Mouse (Mus musculus) telencephalon, adult 2 months (tissue): ENCODE data around the gene Slc27a3.

Experiments
- DNase-seq: peaks from one replicate; pipeline ENCODE4 v3.0.0-alpha.2; 2011; ENCODE audit warnings: low read depth, low spot score

Slc27a3 gene

GRCm38 (mm10) chr3:90389511-90390490 lies at the start of gene Slc27a3:
Slc27a3 (minus strand) TSS chr3:90389938.
- no peak for DNase-seq

GRCm38 (mm10) chr3:90437131-90437530 lies 47.4 kb upstream of the Slc27a3 start:
- DNase-seq: no peak

- no peak for DNase-seq
Observed at GRCm38 (mm10) chr3:90434073-90434730, 44.5 kb upstream of the Slc27a3 start.

GRCm38 (mm10) chr3:90433381-90434020 lies 43.8 kb upstream of the Slc27a3 start, which contains the start of gene Ints3:
Ints3 (minus strand) TSS chr3:90433622.
- peak; percentile 100 for DNase-seq

GRCm38 (mm10) chr3:90432811-90433219 lies 43.1 kb upstream of the Slc27a3 start:
- DNase-seq: no peak

GRCm38 (mm10) chr3:90432348-90432747 lies 42.6 kb upstream of the Slc27a3 start:
- DNase-seq: no peak

- no peak for DNase-seq
Observed at GRCm38 (mm10) chr3:90429576-90429975, 39.8 kb upstream of the Slc27a3 start.

GRCm38 (mm10) chr3:90428186-90428585 lies 38.4 kb upstream of the Slc27a3 start:
- DNase-seq: no peak

GRCm38 (mm10) chr3:90427574-90427973 lies 37.8 kb upstream of the Slc27a3 start:
- DNase-seq: no peak

GRCm38 (mm10) chr3:90425499-90425898 lies 35.8 kb upstream of the Slc27a3 start:
- no peak for DNase-seq

- no peak for DNase-seq
Observed at GRCm38 (mm10) chr3:90423549-90423948, 33.8 kb upstream of the Slc27a3 start.

- DNase-seq: no peak
Observed at GRCm38 (mm10) chr3:90420696-90421095, 31.0 kb upstream of the Slc27a3 start.

- DNase-seq: no peak
Observed at GRCm38 (mm10) chr3:90413011-90413396, 23.3 kb upstream of the Slc27a3 start.

- no peak for DNase-seq
Observed at GRCm38 (mm10) chr3:90412312-90413010, 22.7 kb upstream of the Slc27a3 start.

GRCm38 (mm10) chr3:90408721-90409120 lies 19.0 kb upstream of the Slc27a3 start:
- DNase-seq: no peak

GRCm38 (mm10) chr3:90406414-90406813 lies 16.7 kb upstream of the Slc27a3 start:
- DNase-seq: no peak

- no peak for DNase-seq
Observed at GRCm38 (mm10) chr3:90404609-90405008, 14.9 kb upstream of the Slc27a3 start.

- DNase-seq: no peak
Observed at GRCm38 (mm10) chr3:90404121-90404520, 14.4 kb upstream of the Slc27a3 start.

GRCm38 (mm10) chr3:90400993-90401392 lies 11.3 kb upstream of the Slc27a3 start:
- DNase-seq: no peak

- DNase-seq: no peak
Observed at GRCm38 (mm10) chr3:90395629-90396028, 5.9 kb upstream of the Slc27a3 start.

- DNase-seq: no peak
Observed at GRCm38 (mm10) chr3:90392661-90393060, 2.9 kb upstream of the Slc27a3 start.
